Mouse (Mus musculus) spleen, postnatal 4 days (tissue): ENCODE measurements around the gene Dst.

ENCODE experiments used
- DNase-seq, 2 experiments: peaks; one replicate each; pipeline ENCODE4 v3.0.0; 2022; ENCODE audit warnings: low spot score in 2 of 2

Dst gene

GRCm38 (mm10) chr1:34102604-34103003, 194.6 kb downstream of the Dst start:
- no peak for DNase-seq

DNA sequence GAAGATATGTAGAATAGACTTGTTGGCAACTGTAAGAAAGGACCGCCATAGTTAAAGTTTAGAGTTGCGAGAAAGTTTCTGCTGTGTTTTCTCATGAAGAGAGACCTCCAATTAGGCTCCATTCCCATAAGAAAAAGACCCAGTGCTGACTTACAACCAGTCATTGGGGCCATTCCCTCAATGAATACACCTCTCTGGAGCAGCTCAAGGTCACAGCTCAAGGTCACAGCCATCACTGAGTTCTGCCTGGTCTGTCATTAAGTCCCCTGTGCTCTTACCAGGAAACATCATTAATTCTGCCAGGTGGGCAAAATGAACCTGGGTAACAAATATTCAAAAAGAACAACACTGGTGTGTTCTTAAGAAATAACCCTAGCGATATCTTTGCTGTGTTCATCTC, 195.2 kb downstream of the Dst start:
- no peak for DNase-seq

DNA sequence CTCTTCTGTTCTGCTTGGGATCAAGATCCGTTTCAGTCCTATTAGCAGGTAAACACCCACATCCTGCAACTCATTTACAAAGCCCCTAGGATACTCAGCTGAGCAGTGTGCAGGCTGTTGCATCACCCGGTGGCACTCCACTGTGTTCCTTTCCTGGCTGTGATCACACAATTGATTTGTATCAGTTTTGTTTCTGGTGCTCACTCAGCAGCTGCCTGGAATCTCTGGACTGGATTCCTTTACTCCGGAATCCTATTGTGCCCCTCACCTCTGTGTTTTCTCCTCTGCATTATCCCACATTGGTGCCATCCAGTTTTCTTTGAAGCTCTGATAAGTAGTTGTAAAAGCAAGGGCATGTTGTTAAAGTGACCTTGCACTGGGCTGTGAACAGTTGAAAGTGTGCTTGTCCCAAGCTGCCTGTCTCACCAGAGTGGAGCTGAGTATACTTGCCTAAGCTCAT, 195.7 kb downstream of the Dst start:
- DNase-seq, result no peak

DNA sequence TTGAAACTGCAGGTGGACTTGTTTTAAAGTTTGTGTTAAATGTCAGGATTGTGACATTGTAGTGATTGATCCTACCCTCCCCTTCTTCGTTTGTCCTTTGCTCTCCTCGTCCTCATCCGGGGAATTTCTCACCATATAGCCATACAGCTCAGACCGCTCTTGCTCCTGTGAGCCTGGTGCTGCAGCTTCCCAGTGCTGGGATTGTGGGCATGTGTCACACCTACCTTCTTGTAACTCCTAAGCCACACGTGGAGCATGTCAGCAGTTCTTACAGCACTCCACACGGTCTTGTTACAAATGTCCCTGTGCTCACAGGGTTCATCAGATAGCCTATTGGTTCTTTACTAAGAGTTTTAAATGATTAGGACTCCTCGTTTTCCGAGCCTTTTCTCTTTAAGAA, 196.8 kb downstream of the Dst start:
- DNase-seq, result no peak

GRCm38 (mm10) chr1:34106606-34107005, 198.6 kb downstream of the Dst start:
- DNase-seq, result no peak

GRCm38 (mm10) chr1:34107076-34107475, 199.1 kb downstream of the Dst start:
- no peak for DNase-seq

DNA sequence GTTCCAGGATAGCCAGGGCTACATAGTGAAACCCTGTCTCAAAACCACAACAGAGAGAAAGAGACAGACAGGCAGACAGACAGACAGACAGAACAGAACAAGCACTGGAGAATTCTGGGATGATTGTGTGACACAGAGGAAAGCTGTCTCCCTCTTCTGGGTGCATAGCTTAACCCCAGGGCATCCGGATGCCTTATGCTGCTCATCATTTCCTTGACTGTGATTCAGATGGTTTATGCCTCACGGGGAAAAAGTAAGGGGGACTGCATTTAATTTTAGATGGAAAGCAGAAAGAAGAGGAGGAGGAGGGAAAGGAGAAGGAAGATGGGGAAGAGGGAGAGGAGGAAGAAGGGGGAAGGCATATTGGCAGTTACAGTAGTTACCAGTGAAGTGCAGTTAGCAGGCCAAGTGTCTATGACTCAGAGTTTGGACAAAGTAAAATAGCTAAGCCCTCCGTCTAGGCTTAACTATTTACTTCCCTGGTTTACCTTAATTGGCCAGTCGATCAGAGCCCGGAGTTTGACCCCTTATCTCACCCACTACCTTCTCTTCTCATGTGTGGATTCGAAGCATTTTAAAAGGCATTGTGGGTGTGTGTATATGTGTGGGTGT, 201.7 kb downstream of the Dst start:
- no peak for DNase-seq

GRCm38 (mm10) chr1:34110862-34111261, 202.8 kb downstream of the Dst start:
- no peak for DNase-seq

- no peak for DNase-seq
These were observed 203.9 kb downstream of the Dst start for GRCm38 (mm10) chr1:34111954-34112353.

DNA sequence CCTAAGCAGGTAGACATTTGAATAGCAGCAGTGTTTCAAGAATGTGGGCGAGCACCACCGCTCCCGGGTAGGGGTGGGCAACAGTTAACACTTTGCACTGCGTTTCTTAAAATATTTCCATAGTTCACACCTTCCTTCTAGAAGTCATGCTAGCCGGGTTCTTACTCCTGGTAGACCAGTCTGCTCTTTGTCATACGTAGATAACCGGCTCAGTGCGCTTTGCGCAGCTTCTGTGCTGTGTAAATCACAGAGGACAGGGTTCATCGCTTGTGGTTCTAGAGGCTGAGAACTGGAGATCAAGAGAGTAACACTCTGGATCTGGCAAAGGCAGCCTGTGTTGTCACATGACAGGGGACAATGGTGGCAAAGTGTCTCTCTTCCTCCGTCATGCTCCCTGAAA, 208.4 kb downstream of the Dst start:
- no peak for DNase-seq

DNA sequence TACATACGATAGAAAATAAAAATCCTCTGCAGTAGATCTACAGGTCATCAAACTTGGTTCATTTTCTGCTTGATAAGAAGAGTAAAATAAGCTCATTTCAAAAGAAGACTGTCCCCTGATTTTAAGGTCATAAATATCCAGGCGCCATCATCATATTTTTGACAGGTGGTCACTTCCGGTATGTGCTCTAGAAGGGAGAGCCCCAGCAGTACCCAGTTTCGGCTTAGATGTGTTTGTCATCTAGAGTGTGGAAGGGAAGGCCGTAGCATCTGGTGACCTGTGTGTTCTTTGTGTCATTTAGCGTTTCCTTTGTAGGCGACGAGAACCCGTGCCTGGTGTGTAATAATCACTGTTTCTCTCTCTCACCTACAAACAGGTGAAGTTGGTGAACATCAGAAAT, 209.0 kb downstream of the Dst start:
- no peak for DNase-seq

GRCm38 (mm10) chr1:34117709-34118108, 209.7 kb downstream of the Dst start:
- no peak for DNase-seq

DNA sequence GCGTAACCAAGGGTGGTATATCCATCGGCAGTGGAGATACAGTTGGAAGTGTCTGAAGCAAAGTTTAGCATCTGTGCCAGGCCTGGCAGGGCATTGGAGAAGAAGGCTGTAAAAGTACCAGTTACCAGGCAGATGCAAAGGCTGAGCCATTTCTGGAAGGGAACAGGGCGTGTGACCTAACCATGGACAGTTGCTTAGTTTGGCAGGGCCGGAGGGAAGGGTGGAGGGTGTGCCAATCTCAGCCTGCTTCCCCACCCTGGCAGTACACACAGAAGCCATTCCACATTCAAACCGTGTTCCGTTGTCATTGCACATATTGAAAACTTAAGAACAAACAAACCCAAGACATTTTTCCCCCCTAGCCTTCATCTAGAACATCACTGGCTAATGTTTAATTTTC, 212.0 kb downstream of the Dst start:
- no peak for DNase-seq

- no peak for DNase-seq
These were observed 212.6 kb downstream of the Dst start for GRCm38 (mm10) chr1:34120602-34121001.

DNA sequence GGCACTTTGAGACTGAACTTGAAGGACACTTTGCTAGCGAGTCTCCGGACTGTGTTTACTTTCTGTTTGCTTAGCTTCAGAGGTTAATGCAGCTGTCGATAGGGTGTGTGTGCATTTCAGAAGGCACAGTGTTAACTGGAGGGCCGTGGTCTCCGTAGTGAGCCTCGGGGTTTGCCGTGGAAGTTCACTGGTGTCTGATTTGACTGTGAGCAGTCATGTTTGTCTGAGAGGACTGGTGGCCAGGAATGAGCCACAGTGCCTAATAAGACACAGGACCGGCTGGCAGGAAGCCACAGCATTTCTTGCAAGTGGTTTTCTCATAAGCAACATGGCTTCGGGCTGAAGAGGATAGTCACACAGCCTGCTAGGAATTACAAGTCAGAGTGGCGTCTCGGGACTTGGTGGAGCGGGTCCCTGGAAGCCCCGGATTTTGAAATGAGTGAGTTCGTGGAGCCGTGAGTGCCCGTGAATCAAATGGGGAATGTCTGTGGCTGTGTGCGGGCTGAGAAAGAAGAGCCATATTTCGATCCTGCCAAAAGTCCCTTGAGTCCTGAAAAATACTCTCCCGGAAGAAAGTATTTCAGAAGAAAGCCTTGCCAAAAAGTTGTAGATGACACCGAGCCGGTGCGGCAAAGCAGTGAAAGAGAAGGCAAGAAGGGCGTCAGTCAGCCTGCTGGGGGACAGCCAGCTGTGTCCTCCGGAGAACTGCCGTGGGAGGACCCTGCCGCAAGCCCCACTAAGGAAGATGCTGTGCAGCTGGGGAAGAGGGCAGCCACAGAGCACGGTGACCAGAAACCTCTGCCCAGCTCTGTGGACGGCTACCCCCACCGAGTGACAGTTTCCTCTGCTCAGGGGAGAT, 213.4 kb downstream of the Dst start:
- no peak for DNase-seq

DNA sequence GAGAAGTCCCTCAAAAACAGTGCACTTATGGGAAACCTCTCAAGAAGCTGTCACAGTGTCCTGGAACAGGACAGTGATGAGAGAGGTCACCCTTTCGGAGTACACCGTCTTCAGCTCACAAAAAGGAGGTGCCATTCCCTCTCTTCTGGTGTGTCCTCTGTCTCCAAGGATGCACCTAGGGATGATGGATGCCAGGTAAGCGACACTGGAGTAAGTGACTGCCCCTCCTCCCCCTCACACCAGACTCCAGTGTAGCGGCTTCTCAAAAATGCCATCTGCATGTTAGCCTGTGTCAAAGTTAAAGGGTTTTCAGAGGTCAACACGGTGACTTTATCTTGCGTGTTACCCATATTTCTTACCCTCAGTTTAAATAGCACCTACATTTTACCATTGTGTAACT, 214.2 kb downstream of the Dst start:
- DNase-seq, result no peak

DNA sequence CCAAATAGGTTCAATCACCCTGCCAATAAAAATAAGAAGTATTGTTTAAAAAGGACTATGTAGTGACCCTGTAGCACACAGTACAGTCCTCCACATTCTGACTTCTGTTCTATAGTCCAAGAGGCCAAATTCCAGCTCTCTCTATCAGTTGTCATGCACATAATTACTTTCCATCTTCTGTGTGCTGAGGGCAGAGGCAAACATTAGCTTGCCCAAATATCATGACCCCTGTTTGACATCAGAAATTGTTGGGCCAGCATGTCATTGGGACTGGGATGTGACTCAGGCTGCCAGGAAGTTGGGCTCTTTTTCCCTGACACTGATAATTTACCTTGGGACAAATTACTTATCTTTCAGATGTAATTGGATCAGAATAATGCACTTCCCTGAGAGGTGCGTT, 214.9 kb downstream of the Dst start:
- no peak for DNase-seq

DNA sequence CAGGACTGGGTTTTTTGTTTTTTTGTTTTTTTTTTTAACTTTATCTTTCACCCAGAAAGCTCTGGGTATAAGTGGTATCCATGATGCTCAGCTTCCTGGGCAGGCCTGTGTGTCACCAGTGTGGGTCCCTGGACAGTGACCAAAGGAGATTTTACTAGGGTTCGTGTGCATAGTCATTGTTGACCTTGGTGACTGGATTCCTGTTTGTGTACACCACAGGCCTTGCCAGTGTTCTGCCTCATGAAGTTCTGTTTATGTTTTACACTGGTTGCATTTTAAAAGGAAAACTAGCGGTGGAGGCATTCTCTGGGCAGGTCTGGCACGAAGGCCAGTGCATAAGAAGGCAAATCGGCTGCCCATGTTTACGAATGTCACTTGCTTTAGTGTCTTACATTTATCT, 215.3 kb downstream of the Dst start:
- no peak for DNase-seq

DNA sequence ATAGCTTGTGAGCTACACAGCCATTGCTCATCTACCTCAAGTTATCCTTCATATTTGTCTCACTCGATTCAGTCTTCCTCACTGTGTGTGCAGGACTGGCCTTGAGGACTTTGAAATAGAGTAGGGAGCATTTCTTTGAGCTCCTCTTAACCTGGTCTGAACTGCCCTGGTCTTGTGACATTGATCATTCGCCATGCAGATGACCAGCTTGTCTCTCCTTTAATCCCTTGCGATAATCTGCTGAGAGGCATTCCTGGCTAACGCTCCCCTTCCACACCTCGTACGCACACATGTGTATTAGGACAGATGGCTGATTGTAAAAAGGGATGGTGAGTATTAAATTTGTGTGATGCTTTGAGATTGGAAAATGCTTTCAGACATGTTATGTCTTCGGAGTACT, 216.4 kb downstream of the Dst start:
- DNase-seq, result no peak

GRCm38 (mm10) chr1:34125148-34125547, 217.1 kb downstream of the Dst start:
- no peak for DNase-seq

- no peak for DNase-seq
These were observed 219.9 kb downstream of the Dst start for GRCm38 (mm10) chr1:34127714-34128474.

DNA sequence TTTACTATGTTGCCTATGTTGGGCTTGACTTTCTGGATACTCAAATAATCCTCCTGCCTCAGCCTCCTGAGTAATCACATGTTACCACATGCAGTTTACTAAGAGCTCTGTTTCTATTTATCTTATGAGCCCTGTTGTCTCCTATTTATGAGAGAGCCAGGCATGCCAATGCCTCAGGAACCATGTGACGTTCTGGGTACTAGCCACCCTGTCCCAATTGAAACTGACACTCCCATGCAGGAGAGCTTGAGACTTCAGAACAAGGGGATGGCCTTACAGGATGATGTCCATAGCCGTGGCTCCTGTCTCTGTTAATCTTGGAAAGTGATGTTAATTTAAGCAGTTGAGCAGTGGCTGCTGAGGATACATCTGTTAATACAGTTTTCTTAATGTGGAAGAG, 220.8 kb downstream of the Dst start:
- DNase-seq, result no peak

- no peak for DNase-seq
These were observed 221.7 kb downstream of the Dst start for GRCm38 (mm10) chr1:34129691-34130090.
